Mouse (Mus musculus) CH12.LX (cell line): Measurements from ENCODE around the gene Gm11627. TPM values are rescaled to one million over a fixed set of nuclear protein-coding genes. Genes with fewer than 3 reads are reported as not detected.
"Not testable (repeated sequence)": the region's sequence is repeated elsewhere in the genome, so short reads cannot be mapped to it uniquely, and the experiment has no call there.

Source experiments
- DNase-seq: peaks from one replicate; pipeline ENCODE4 v3.0.0-alpha.2; 2013; ENCODE audit errors: extremely low read depth
- H3K27ac ChIP-seq: 2 replicates; pipeline ENCODE4 v1.5.1; 2012; ENCODE audit warnings: low read depth, mild to moderate bottlenecking, control low read depth, moderate library complexity; ENCODE audit not compliant: insufficient read depth
- H3K27me3 ChIP-seq: replicated peaks from 2 replicates; pipeline ENCODE3; 2012; ENCODE audit warnings: inconsistent platforms
- H3K36me3 ChIP-seq, 2 experiments: replicated peaks in 1 of 2; 2 replicates each; pipeline versions ENCODE3 to v1.6.1; 2012; ENCODE audit warnings: inconsistent platforms in 1 of 2, low read length in 1 of 2, mild to moderate bottlenecking in 1 of 2, mixed read lengths in 1 of 2, moderate library complexity in 1 of 2; ENCODE audit not compliant: control insufficient read depth in 1 of 2, insufficient read depth in 1 of 2
- H3K4me1 ChIP-seq, 2 experiments: 2 replicates each; pipeline ENCODE4 v1.6.1; 2012; ENCODE audit warnings: inconsistent platforms in 1 of 2, moderate library complexity in 1 of 2; ENCODE audit not compliant: insufficient read depth in 2 of 2, control insufficient read depth in 1 of 2
- H3K4me2 ChIP-seq: 2 replicates; pipeline ENCODE4 v1.6.1; 2012; ENCODE audit warnings: low read depth, mild to moderate bottlenecking, control low read depth; ENCODE audit not compliant: poor library complexity, insufficient read depth, severe bottlenecking
- H3K4me3 ChIP-seq, 3 experiments: fragments of 150-350 bp in 1 of 3; sonication (generic) in 1 of 3; replicated peaks in 1 of 3; 2 replicates each; pipeline versions ENCODE3 to v1.5.1; 2011 to 2012; ENCODE audit warnings: low read depth in 2 of 3, low read length in 2 of 3, mild to moderate bottlenecking in 2 of 3, moderate library complexity in 2 of 3, control low read depth in 1 of 3, improper control_type of control experiment in 1 of 3, inconsistent platforms in 1 of 3, mixed read lengths in 1 of 3; ENCODE audit not compliant: poor library complexity in 1 of 3
- H3K79me2 ChIP-seq: replicated peaks from 2 replicates; pipeline ENCODE4 v1.6.1; 2012; ENCODE audit warnings: mild to moderate bottlenecking, moderate library complexity; ENCODE audit not compliant: control insufficient read depth, poor library complexity, insufficient read depth, severe bottlenecking; ENCODE audit errors: extremely low read depth
- H3K9ac ChIP-seq: 2 replicates; pipeline ENCODE4 v1.6.1; 2012; ENCODE audit warnings: low read depth, mild to moderate bottlenecking, control low read depth, moderate library complexity; ENCODE audit not compliant: insufficient read depth
- H3K9me3 ChIP-seq: replicated peaks from 2 replicates; pipeline ENCODE3; 2012; ENCODE audit warnings: low read length, inconsistent platforms, mixed read lengths
- CHD1 ChIP-seq: IDR thresholded peaks from 2 replicates; pipeline ENCODE4 v1.6.1; 2012; ENCODE audit warnings: low read depth, low read length, improper control_type of control experiment, inconsistent platforms
- CHD2 ChIP-seq: IDR thresholded peaks from 2 replicates; pipeline ENCODE4 v1.6.1; 2011; ENCODE audit warnings: low read length, improper control_type of control experiment
- CTCF ChIP-seq, 2 experiments: IDR thresholded peaks in 1 of 2; conservative IDR thresholded peaks in 1 of 2; 2 replicates each; pipeline ENCODE4 v1.5.1; 2011 to 2012; ENCODE audit warnings: low read depth in 2 of 2, low read length in 2 of 2, improper control_type of control experiment in 1 of 2, inconsistent platforms in 1 of 2, mild to moderate bottlenecking in 1 of 2, moderate library complexity in 1 of 2
- EP300 ChIP-seq: IDR thresholded peaks from 2 replicates; pipeline ENCODE4 v1.6.1; 2011; ENCODE audit warnings: low read length, improper control_type of control experiment
- ETS1 ChIP-seq: conservative IDR thresholded peaks from 2 replicates; pipeline ENCODE4 v1.6.1; 2012; ENCODE audit warnings: low read depth, mild to moderate bottlenecking, inconsistent platforms, low read length, improper control_type of control experiment, moderate library complexity
- HCFC1 ChIP-seq: IDR thresholded peaks from 2 replicates; pipeline ENCODE4 v1.6.1; 2012; ENCODE audit warnings: low read depth, mild to moderate bottlenecking, inconsistent platforms, low read length, improper control_type of control experiment
- JUN ChIP-seq: IDR thresholded peaks from 2 replicates; pipeline ENCODE4 v1.6.1; 2011; ENCODE audit warnings: low read depth, mild to moderate bottlenecking, low read length, improper control_type of control experiment, moderate library complexity; ENCODE audit not compliant: insufficient read depth
- MAX ChIP-seq: IDR thresholded peaks from 2 replicates; pipeline ENCODE4 v1.6.1; 2011; ENCODE audit warnings: low read length, improper control_type of control experiment
- MYC ChIP-seq: IDR thresholded peaks from 2 replicates; pipeline ENCODE4 v1.6.1; 2011; ENCODE audit warnings: low read depth, mild to moderate bottlenecking, improper control_type of control experiment, low read length
- PAX5 ChIP-seq: IDR thresholded peaks from 2 replicates; pipeline ENCODE4 v1.6.1; 2012; ENCODE audit warnings: low read length, inconsistent platforms, mixed read lengths
- POLR2A ChIP-seq: IDR thresholded peaks from 2 replicates; pipeline ENCODE4 v1.6.1; 2011; ENCODE audit warnings: low read depth, mild to moderate bottlenecking, improper control_type of control experiment, low read length
- RAD21 ChIP-seq: IDR thresholded peaks from 2 replicates; pipeline ENCODE4 v1.6.1; 2011; ENCODE audit warnings: low read depth, mild to moderate bottlenecking, low read length, improper control_type of control experiment, moderate library complexity
- USF1 ChIP-seq: IDR thresholded peaks from 2 replicates; pipeline ENCODE4 v1.6.1; 2014; ENCODE audit warnings: low read depth, mild to moderate bottlenecking, inconsistent platforms, low read length, improper control_type of control experiment
- USF2 ChIP-seq: conservative IDR thresholded peaks from 2 replicates; pipeline ENCODE4 v1.6.1; 2011; ENCODE audit warnings: low read depth, low read length, improper control_type of control experiment
- ZC3H11A ChIP-seq: IDR thresholded peaks from 2 replicates; pipeline ENCODE4 v1.6.1; 2012; ENCODE audit warnings: low read depth, mild to moderate bottlenecking, inconsistent platforms, low read length, improper control_type of control experiment
- ZKSCAN1 ChIP-seq: IDR thresholded peaks from 2 replicates; pipeline ENCODE4 v1.6.1; 2012; ENCODE audit warnings: low read depth, inconsistent platforms, low read length, improper control_type of control experiment, borderline replicate concordance
- ZNF384 ChIP-seq: IDR thresholded peaks from 2 replicates; pipeline ENCODE4 v1.6.1; 2012; ENCODE audit warnings: low read depth, low read length, improper control_type of control experiment, inconsistent platforms
- dilution Hi-C: fragments of 300-500 bp; cut with MboI; formaldehyde crosslinking; loops from 2 replicates; pipeline ENCODE4 v1.14.3; 2020; ENCODE audit warnings: low sequenced_read_pairs; ENCODE audit not compliant: extremely low pct_unique_long_range_greater_than_20kb, extremely low pct_ligation_motif_present
- in situ Hi-C: fragments of 300-500 bp; cut with MboI; formaldehyde crosslinking; loops from 3 replicates; pipeline ENCODE4 v1.14.3; 2019; ENCODE audit warnings: low sequenced_read_pairs, low pct_ligation_motif_present, low pct_unique_long_range_greater_than_20kb, mixed read lengths
- polyA plus RNA-seq: library from polyadenylated mRNA; unstranded; fragments of >175 nt; gene quantifications from 2 replicates; pipeline ENCODE4 v1.2.1, GENCODE M21; 2012; ENCODE audit warnings: low read depth; ENCODE audit not compliant: insufficient read length
- total RNA-seq, 2 experiments: library from RNA; depleted of rRNA; stranded (reverse); fragments of 300-350 nt in 1 of 2; fragments of >200 nt in 1 of 2; gene quantifications; 2 replicates each; pipeline ENCODE4 v1.2.3; 2012 to 2014

Gm11627 gene
- total and polyA plus RNA-seq, 3 experiments: 0.42 to 0.63 TPM; not detected in 1

DNA sequence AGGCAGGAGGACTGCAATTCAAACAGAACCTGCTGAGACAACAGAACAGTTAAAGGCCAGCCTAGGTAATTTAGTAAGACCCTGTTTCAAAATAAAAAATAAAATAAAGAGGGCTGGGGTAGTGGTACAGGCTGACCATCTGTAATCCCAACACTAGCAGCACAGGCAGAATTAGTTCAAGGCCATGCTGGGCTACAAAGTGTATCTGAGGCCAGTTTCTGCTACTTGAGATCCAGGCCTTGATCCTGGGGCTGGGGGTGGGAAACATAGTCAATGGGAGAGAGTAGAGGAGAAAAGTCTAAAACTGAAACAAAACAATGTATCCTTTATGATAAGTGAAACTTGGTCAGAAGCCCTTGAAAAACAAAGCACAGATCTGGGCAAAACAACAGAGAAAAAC, 28.1 kb downstream of the Gm11627 start:
- Histone ChIP-seq H3K4me2 (no peak overlapping the region), H3K79me2 (peaks cover 79% of the 10 kb centered on the region), H3K4me3 (no peak overlapping the region), H3K9me3 (no peaks in the 10 kb centered on the region), H3K36me3 (peaks cover 5 to 33% of the 10 kb centered on the region in 2 experiments), H3K9ac (no peak overlapping the region), H3K4me1 (peaks cover 0 to 29% of the 10 kb centered on the region in 2 experiments; a peak in 2 of 4 replicates), H3K27ac (no peak overlapping the region), H3K27me3 (no peaks in the 10 kb centered on the region)
- dilution Hi-C loops: no loop called here
- no peak for TF ChIP-seq ZC3H11A
- TF ChIP-seq CHD2: no peak
- TF ChIP-seq USF1: no peak
- TF ChIP-seq ETS1: no peak
- TF ChIP-seq ZKSCAN1: no peak
- in situ Hi-C loops: no loop called here
- no peak for DNase-seq

DNA sequence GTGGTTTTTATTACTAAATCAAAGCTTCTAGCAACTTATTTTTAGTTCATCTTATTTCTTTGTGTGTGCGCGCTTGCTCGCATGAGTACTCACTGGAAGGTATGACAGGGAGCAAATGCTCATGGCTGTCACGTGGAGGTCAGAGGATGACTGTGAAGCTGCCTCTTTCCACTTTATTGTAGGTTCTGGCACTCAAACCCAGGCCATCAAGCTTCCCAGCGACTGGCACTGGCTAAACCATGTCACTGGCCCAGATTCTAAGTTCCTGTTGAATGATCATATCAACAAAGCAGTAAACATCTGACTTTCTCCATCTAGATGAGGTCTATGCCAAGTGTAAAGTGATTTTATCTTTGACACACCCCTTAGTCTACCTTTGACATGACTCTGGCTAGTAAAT, 37.8 kb downstream of the Gm11627 start:
- peaks cover 0 to 8% of the 10 kb centered on the region in 2 experiments; a peak in 1 of 4 replicates for H3K4me1 ChIP-seq
- no peak overlapping the region for H3K4me3 ChIP-seq
- dilution Hi-C loops (no loop called here), in situ Hi-C loops (no loop called here)
- no peak overlapping the region for H3K4me2 ChIP-seq
- H3K27me3 ChIP-seq: no peaks in the 10 kb centered on the region
- H3K9ac ChIP-seq: no peak overlapping the region
- H3K79me2 ChIP-seq: peaks cover 45% of the 10 kb centered on the region
- no peak for DNase-seq
- no peak overlapping the region for H3K27ac ChIP-seq
- peaks cover 18 to 55% of the 10 kb centered on the region in 2 experiments for H3K36me3 ChIP-seq
- TF ChIP-seq EP300 (no peak), MYC (no peak), CHD1 (no peak), HCFC1 (no peak), JUN (no peak), CHD2 (no peak), ETS1 (no peak), USF2 (no peak), RAD21 (no peak), MAX (no peak), PAX5 (no peak), CTCF (conservative IDR thresholded peaks at IDR 0.05 in 1 of 2, IDR thresholded peaks at IDR 0.05 in 1 of 2; ENCODE audit: low read depth in 2 of 2, low read length in 2 of 2) (no peak), POLR2A (no peak), ZNF384 (no peak)
- no peaks in the 10 kb centered on the region for H3K9me3 ChIP-seq

DNA sequence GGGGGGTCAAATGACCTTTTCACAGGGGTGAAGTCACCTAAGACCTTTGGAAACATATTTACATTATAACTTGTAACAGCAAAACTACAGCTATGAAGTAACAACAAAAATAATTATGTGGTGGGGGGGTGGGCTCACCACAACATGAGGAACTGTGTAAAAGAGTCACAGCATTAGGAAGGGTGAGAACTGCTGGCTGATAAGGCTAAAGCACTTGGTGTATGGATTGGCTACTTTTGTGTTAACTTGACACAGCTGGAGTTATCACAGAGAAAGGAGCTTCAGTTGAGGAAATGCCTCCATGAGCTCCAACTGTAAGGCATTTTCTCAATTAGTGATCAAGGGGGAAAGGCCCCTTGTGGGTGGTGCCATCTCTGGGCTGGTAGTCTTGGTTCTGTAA, 39.0 kb downstream of the Gm11627 start:
- in situ Hi-C loops, DNase-seq, H3K4me2 ChIP-seq, H3K9me3 ChIP-seq, H3K27me3 ChIP-seq, H3K4me3 ChIP-seq, H3K9ac ChIP-seq, dilution Hi-C loops, H3K27ac ChIP-seq, H3K4me1 ChIP-seq: not testable (repeated sequence)
- peaks cover 21 to 55% of the 10 kb centered on the region in 2 experiments for H3K36me3 ChIP-seq
- peaks cover 41% of the 10 kb centered on the region for H3K79me2 ChIP-seq
